Mouse (Mus musculus) adrenal gland (tissue): ENCODE measurements around the gene Tulp1.
"Not testable (repeated sequence)": the region's sequence is repeated elsewhere in the genome, so short reads cannot be mapped to it uniquely, and the experiment has no call there.

Experiments
- intact Hi-C: fragments of 180-260 bp; cut with DNase I; formaldehyde crosslinking; loops from one replicate; pipeline ENCODE4 v1.15.1; 2025

Gene Tulp1

GRCm38 (mm10) chr17:28344050-28344607, 20.9 kb downstream of the Tulp1 start:
- intact Hi-C loops: no loop called here

GRCm38 (mm10) chr17:28341091-28341490, 23.9 kb downstream of the Tulp1 start:
- intact Hi-C loops: no loop called here

GRCm38 (mm10) chr17:28340578-28340977, 24.4 kb downstream of the Tulp1 start:
- intact Hi-C loops: no loop called here

GRCm38 (mm10) chr17:28337547-28337946, 27.5 kb downstream of the Tulp1 start:
- intact Hi-C loops: no loop called here

GRCm38 (mm10) chr17:28335267-28335666, 29.8 kb downstream of the Tulp1 start:
- intact Hi-C loops: no loop called here

GRCm38 (mm10) chr17:28332915-28333546, 32.0 kb downstream of the Tulp1 start:
- intact Hi-C loops: no loop called here

- intact Hi-C loops: no loop called here
Measured at GRCm38 (mm10) chr17:28332113-28332914, 32.7 kb downstream of the Tulp1 start.

GRCm38 (mm10) chr17:28331241-28332112, 33.5 kb downstream of the Tulp1 start:
- intact Hi-C loops: no loop called here

GRCm38 (mm10) chr17:28330590-28330989, 34.4 kb downstream of the Tulp1 start:
- intact Hi-C loops: not testable (repeated sequence)

GRCm38 (mm10) chr17:28330232-28330546, 34.8 kb downstream of the Tulp1 start:
- intact Hi-C loops: no loop called here

- intact Hi-C loops: no loop called here
Measured at GRCm38 (mm10) chr17:28329503-28330231, 35.4 kb downstream of the Tulp1 start.

GRCm38 (mm10) chr17:28328946-28329345, 36.1 kb downstream of the Tulp1 start:
- intact Hi-C loops: no loop called here

- intact Hi-C loops: no loop called here
Measured at GRCm38 (mm10) chr17:28328366-28328928, 36.6 kb downstream of the Tulp1 start, which contains the start of gene Rpl10a. TSS of gene Rpl10a (plus strand) at chr17:28328471.

GRCm38 (mm10) chr17:28327673-28328325, 37.2 kb downstream of the Tulp1 start:
- intact Hi-C loops: no loop called here

- intact Hi-C loops: no loop called here
Measured at GRCm38 (mm10) chr17:28326951-28327350, 38.1 kb downstream of the Tulp1 start.

GRCm38 (mm10) chr17:28325751-28326150, 39.3 kb downstream of the Tulp1 start:
- intact Hi-C loops: no loop called here

GRCm38 (mm10) chr17:28324416-28324815, 40.6 kb downstream of the Tulp1 start:
- intact Hi-C loops: not testable (repeated sequence)

- intact Hi-C loops: no loop called here
Measured at GRCm38 (mm10) chr17:28323786-28324185, 41.2 kb downstream of the Tulp1 start.

- intact Hi-C loops: no loop called here
Measured at GRCm38 (mm10) chr17:28321700-28322099, 43.3 kb downstream of the Tulp1 start.

- intact Hi-C loops: no loop called here
Measured at GRCm38 (mm10) chr17:28317725-28318124, 47.3 kb downstream of the Tulp1 start.
